Mouse (Mus musculus) R1 (cell line): ENCODE data around the gene Tppp3.
A peak's percentile ranks its signal among the peaks of the same experiment; 100 is the strongest.

ENCODE experiments used
- DNase-seq: peaks from one replicate; pipeline ENCODE4 v3.0.0-alpha.2; 2018; ENCODE audit warnings: low read depth, low spot score

The Tppp3 gene

GRCm38 (mm10) chr8:105484392-105484791 is 13.1 kb upstream of the Tppp3 start:
- peak; percentile 36 for DNase-seq

- no peak for DNase-seq
These were observed 12.7 kb upstream of the Tppp3 start for GRCm38 (mm10) chr8:105484030-105484368.

GRCm38 (mm10) chr8:105483212-105484029 is 12.1 kb upstream of the Tppp3 start:
- peak; percentile 39 for DNase-seq

GRCm38 (mm10) chr8:105482123-105482522 is 10.8 kb upstream of the Tppp3 start:
- DNase-seq = no peak

GRCm38 (mm10) chr8:105481453-105481852 is 10.1 kb upstream of the Tppp3 start:
- DNase-seq = peak; percentile 90

- peak; percentile 83 for DNase-seq
These were observed 9.7 kb upstream of the Tppp3 start for GRCm38 (mm10) chr8:105481013-105481412.

- no peak for DNase-seq
These were observed 6.5 kb upstream of the Tppp3 start for GRCm38 (mm10) chr8:105477792-105478191.

- DNase-seq = peak; percentile 75
These were observed 5.5 kb upstream of the Tppp3 start for GRCm38 (mm10) chr8:105476628-105477413.

GRCm38 (mm10) chr8:105476161-105476560 is 4.8 kb upstream of the Tppp3 start:
- DNase-seq = no peak

GRCm38 (mm10) chr8:105475742-105476141 is 4.4 kb upstream of the Tppp3 start:
- no peak for DNase-seq

GRCm38 (mm10) chr8:105475254-105475653 is 3.9 kb upstream of the Tppp3 start:
- no peak for DNase-seq

GRCm38 (mm10) chr8:105474680-105475079 is 3.4 kb upstream of the Tppp3 start:
- DNase-seq = no peak

GRCm38 (mm10) chr8:105473816-105474606 is 2.7 kb upstream of the Tppp3 start:
- peak; percentile 78 for DNase-seq

- no peak for DNase-seq
These were observed 1.7 kb upstream of the Tppp3 start for GRCm38 (mm10) chr8:105472983-105473382.

- DNase-seq = no peak
These were observed 1.1 kb upstream of the Tppp3 start for GRCm38 (mm10) chr8:105472414-105472932.

- DNase-seq = no peak
These were observed 529 bp downstream of the Tppp3 start for GRCm38 (mm10) chr8:105470681-105471313.

- no peak for DNase-seq
These were observed 1.1 kb downstream of the Tppp3 start for GRCm38 (mm10) chr8:105470262-105470661.

- no peak for DNase-seq
These were observed 1.5 kb downstream of the Tppp3 start for GRCm38 (mm10) chr8:105469816-105470215.

- peak; percentile 76 for DNase-seq
These were observed 2.2 kb downstream of the Tppp3 start for GRCm38 (mm10) chr8:105469041-105469695.

- no peak for DNase-seq
These were observed 3.2 kb downstream of the Tppp3 start for GRCm38 (mm10) chr8:105468002-105468720.
